Mouse (Mus musculus): ENCODE data around the gene Nhp2. TPM values are rescaled to one million over a fixed set of nuclear protein-coding genes. Genes with fewer than 3 reads are reported as not detected.

Gene Nhp2
- polyA plus RNA-seq, 1 experiment from 2014 or later, result 230 TPM

DNA sequence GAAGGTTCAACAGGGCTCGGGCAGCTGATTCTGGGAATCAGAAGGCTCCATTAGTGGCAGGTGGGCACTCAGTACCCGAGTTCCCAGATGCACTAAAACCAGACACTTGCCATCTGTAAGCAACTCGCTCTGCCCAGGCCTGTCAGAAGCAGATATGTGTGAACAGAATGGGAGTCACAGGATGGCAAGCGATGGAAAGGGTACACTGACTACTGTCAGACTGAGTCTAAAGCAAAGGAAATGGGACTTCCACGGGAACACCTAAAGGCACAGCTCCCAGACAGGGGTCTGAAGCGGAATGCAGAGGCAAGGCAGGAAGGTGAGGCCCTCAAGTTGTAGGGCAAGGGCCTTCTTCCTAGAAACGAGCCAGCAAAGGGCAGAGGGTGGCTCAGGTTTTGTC, 26.7 kb downstream of the Nhp2 start:
- Histone ChIP-seq H3K4me3 (0 out of 2 replicates have a peak overlapping the region, but pooled peaks have one; percentile 2), H3K9me3 (replicated peaks) (no peaks in the 10 kb centered on the region), H3K4me1 (peaks cover 81% of the 10 kb centered on the region), H3K27me3 (ENCODE audit: low read depth, poor library complexity, severe bottlenecking) (no peaks in the 10 kb centered on the region), H3K27ac (peak overlapping the region; percentile 87), H3K36me3 (peaks cover 50% of the 10 kb centered on the region)
- 68% methylated on average over 7 of the region's 7 CpGs for WGBS
- no peak for DNase-seq (ENCODE audit: low spot score)

DNA sequence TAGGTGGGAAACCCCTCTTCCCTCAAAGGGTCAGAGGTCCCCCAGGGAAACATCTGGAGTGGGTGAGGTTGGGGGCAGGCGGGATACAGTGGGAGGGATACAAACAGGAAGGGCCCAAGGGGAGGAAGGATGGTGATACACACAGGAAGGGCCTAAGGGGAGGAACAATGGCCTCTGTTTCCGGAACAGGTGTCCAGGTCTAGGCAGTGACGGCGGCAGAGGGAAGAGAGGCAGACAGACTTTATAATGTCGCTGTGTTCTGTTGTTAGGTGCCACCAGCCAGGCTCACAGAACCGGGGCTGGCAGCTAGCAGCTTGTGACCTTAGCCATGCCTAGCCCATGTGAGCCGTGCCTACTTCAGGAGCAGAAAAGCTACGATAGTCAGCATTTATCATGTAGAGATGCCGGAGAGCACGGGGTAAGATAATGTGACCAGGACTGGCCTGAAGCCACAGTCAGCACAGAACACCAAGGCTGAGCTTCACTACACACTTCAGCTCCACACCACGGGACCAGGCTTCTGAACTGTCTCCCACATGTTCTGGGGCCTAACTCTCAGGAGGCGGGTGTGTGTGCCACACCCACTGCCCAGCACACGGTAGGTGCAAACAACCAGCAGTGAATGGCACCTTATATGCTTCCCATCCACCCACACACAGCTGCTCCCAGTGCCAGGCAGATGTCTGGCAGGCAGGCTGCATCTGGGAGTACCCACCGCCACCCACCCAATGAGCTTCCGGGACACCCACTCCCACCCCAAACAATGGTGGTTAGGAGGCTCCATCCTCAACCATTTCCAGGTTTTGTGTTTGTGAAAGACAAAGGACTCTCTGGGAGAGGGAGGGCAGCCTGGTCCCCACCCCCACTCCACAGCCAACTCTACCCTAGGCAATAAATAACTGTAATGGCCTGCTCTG, 27.5 kb downstream of the Nhp2 start:
- Histone ChIP-seq H3K4me3 (peak overlapping the region; percentile 9; the same call in 1 of the 2 replicates), H3K9me3 (replicated peaks) (no peaks in the 10 kb centered on the region), H3K36me3 (peaks cover 42% of the 10 kb centered on the region), H3K27me3 (ENCODE audit: low read depth, poor library complexity, severe bottlenecking) (no peaks in the 10 kb centered on the region), H3K27ac (peak overlapping the region; percentile 87), H3K4me1 (peaks cover 82% of the 10 kb centered on the region)
- 73% methylated on average over 15 of the region's 15 CpGs for WGBS
- DNase-seq (ENCODE audit: low spot score), result no peak

- peak; percentile 70 for DNase-seq (ENCODE audit: low spot score)
- Histone ChIP-seq H3K4me1 (peaks cover 75% of the 10 kb centered on the region), H3K36me3 (peaks cover 27% of the 10 kb centered on the region), H3K27ac (peak overlapping the region; percentile 87), H3K9me3 (replicated peaks) (no peaks in the 10 kb centered on the region), H3K27me3 (ENCODE audit: low read depth, poor library complexity, severe bottlenecking) (no peaks in the 10 kb centered on the region), H3K4me3 (peak overlapping the region; percentile 73)
- WGBS, result 24% methylated on average over 3 of the region's 3 CpGs
Observed at GRCm38 (mm10) chr11:51648566-51648965, 29.0 kb downstream of the Nhp2 start.

- Histone ChIP-seq H3K4me1 (peaks cover 68% of the 10 kb centered on the region), H3K27ac (peak overlapping the region; percentile 87), H3K9me3 (replicated peaks) (no peaks in the 10 kb centered on the region), H3K36me3 (peaks cover 19% of the 10 kb centered on the region), H3K4me3 (peak overlapping the region; percentile 73), H3K27me3 (ENCODE audit: low read depth, poor library complexity, severe bottlenecking) (no peaks in the 10 kb centered on the region)
- DNase-seq (ENCODE audit: low spot score), result peak; percentile 47
- WGBS, result 32% methylated on average over 11 of the region's 11 CpGs
Observed at GRCm38 (mm10) chr11:51649111-51649888, 29.8 kb downstream of the Nhp2 start.

- Histone ChIP-seq H3K36me3 (peaks cover 16% of the 10 kb centered on the region), H3K27ac (peak overlapping the region; percentile 87), H3K27me3 (ENCODE audit: low read depth, poor library complexity, severe bottlenecking) (no peaks in the 10 kb centered on the region), H3K4me1 (peaks cover 63% of the 10 kb centered on the region), H3K9me3 (replicated peaks) (no peaks in the 10 kb centered on the region), H3K4me3 (peak overlapping the region; percentile 73)
- DNase-seq (ENCODE audit: low spot score), result no peak
- WGBS, result 2% methylated on average over 7 of the region's 7 CpGs
Observed at GRCm38 (mm10) chr11:51649889-51650199, 30.3 kb downstream of the Nhp2 start.

DNA sequence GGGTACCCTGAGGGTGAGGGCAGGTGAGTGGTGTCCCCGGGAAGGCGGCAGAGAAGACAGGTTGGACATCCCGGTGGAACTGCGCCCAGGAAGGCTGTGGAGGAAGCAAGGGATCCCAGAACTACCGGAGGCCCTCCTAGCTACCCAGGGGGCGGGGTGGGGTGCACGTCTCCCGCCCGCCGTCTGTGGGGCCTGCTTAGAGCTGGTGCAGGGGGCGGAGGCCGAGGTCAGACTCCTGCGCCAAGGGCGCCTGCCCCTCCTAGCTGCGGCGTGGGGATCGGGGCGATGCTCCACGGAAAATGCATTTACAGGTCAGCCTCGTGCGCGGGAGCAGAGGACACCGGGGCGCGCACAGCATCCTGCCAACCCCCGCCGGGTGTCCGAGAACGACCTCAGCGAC, 30.7 kb downstream of the Nhp2 start:
- DNase-seq (ENCODE audit: low spot score), result peak; percentile 44
- H3K27ac ChIP-seq, result peak overlapping the region; percentile 87
- under 1% methylated on average over 30 of the region's 30 CpGs for WGBS
- peaks cover 12% of the 10 kb centered on the region for H3K36me3 ChIP-seq
- H3K9me3 ChIP-seq (replicated peaks), result no peaks in the 10 kb centered on the region
- peaks cover 59% of the 10 kb centered on the region for H3K4me1 ChIP-seq
- no peaks in the 10 kb centered on the region for H3K27me3 ChIP-seq (ENCODE audit: low read depth, poor library complexity, severe bottlenecking)
- H3K4me3 ChIP-seq, result peak overlapping the region; percentile 73

DNA sequence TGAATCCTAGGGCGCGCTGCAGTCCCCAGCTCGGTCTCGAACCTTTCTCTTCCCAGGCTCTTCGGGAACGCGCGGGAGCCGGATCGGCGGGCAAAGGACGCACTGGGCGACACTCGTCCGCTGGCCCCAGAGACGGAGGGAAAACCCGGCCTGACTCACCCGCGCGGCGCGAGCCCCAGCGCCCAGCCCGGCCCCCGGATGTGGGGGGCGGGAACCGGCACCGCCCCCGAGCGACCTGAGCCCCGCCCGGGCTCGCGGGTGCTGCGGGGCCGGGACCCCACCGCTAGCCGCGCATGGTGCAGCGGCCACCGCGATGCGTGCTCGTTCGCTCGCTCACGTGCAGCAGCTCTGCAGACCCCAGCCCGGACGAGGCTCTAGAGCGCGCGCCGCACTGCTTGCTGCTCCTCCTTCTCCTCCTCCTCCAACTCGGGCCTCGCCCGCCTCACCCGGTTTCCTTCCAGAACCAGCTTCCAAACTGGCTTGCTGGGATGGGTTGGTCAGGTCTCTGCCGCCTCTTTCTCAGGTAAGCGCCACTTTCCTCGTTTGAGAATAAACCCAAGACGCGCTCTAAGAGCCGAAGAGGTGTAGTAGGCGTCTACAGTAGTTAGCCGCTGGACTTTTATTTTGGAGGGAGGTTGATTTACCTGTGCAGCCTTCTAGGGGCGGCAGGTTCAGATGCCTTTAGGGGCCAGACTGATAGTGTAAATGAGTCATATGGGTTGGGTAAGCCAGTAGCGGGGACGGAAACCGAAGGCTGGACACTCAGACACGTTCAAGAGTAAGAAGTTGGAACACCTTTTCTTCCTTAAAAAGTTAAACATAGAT, 31.4 kb downstream of the Nhp2 start, which contains the start of the genes N4bp3 and D930048N14Rik:
Gene N4bp3, minus strand, starts transcription at position 152 of the 825 bp plus-strand sequence.
Gene D930048N14Rik, plus strand, starts transcription at position 264 of the 825 bp plus-strand sequence.
- peaks cover 5% of the 10 kb centered on the region; the same call in 1 of the 2 replicates for H3K36me3 ChIP-seq
- peaks cover 54% of the 10 kb centered on the region for H3K4me1 ChIP-seq
- no peaks in the 10 kb centered on the region for H3K9me3 ChIP-seq (replicated peaks)
- H3K4me3 ChIP-seq, result peak within 1 kb of the TSS; percentile 73
- DNase-seq (ENCODE audit: low spot score), result peak; percentile 83
- no peaks in the 10 kb centered on the region for H3K27me3 ChIP-seq (ENCODE audit: low read depth, poor library complexity, severe bottlenecking)
- H3K27ac ChIP-seq, result peak within 1 kb of the TSS; percentile 87
- WGBS, result 1% methylated on average over 68 of the region's 70 CpGs

DNA sequence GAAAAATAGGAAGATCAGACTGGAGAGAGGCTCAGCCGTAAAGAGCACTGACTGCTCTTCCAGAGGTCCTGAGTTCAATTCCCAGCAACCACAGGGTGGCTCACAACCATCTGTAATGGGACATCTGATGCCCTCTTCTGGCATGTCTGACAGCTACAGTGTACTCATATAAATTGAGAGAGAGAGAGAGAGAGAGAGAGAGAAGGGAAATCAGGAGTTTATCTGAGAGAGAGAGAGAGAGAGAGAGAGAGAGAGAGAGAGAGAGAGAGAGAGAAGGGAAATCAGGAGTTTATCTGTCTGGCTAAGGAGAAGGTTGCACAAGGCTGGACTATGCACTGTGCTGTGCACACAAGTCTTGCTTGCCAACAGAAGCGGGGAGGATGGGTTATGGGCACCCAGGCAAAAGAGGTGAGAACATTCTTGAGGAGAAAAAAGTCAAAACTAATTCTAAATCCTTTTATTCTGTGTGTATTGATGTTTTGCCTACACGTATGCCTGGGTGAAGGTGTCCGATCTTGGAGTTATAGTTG, 33.4 kb downstream of the Nhp2 start:
- Histone ChIP-seq H3K27ac (no peak overlapping the region), H3K4me3 (no peak overlapping the region), H3K4me1 (peaks cover 39% of the 10 kb centered on the region), H3K9me3 (replicated peaks) (no peaks in the 10 kb centered on the region), H3K27me3 (ENCODE audit: low read depth, poor library complexity, severe bottlenecking) (no peaks in the 10 kb centered on the region), H3K36me3 (peaks cover 9% of the 10 kb centered on the region; the same call in 1 of the 2 replicates)
- DNase-seq (ENCODE audit: low spot score), result no peak
- WGBS, result 90% methylated on average over 4 of the region's 4 CpGs

- Histone ChIP-seq H3K27me3 (ENCODE audit: low read depth, poor library complexity, severe bottlenecking) (no peaks in the 10 kb centered on the region), H3K27ac (no peak overlapping the region), H3K36me3 (peaks cover 9% of the 10 kb centered on the region; the same call in 1 of the 2 replicates), H3K4me3 (no peak overlapping the region), H3K4me1 (peaks cover 38% of the 10 kb centered on the region), H3K9me3 (replicated peaks) (no peaks in the 10 kb centered on the region)
- WGBS, result 91% methylated on average over 6 of the region's 6 CpGs
- DNase-seq (ENCODE audit: low spot score), result no peak
Observed at GRCm38 (mm10) chr11:51653736-51654135, 34.2 kb downstream of the Nhp2 start.

DNA sequence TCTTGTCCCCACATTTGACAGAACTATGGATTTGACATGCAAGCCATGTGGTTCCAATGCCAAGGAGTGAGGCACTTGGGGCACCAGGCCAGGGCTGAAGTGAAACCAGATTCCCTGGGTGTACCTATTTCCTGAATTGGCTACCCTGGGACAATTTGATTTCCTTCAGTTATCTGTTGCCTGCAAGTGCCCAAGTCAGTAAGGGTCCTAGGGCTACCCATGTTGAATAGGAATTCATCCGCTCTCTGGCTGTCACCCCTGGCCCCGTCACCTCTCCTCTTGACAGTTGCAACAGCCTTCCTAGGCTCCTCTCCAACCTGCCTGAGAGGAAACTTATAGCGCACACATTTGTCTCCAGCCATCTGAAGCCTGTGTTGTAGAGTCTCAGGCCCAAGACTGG, 35.4 kb downstream of the Nhp2 start:
- Histone ChIP-seq H3K4me3 (no peak overlapping the region), H3K36me3 (peaks cover 9% of the 10 kb centered on the region; the same call in 1 of the 2 replicates), H3K4me1 (peaks cover 34% of the 10 kb centered on the region), H3K9me3 (replicated peaks) (no peaks in the 10 kb centered on the region), H3K27ac (no peak overlapping the region), H3K27me3 (ENCODE audit: low read depth, poor library complexity, severe bottlenecking) (no peaks in the 10 kb centered on the region)
- WGBS, result 88% methylated on average over 3 of the region's 3 CpGs
- DNase-seq (ENCODE audit: low spot score), result no peak

DNA sequence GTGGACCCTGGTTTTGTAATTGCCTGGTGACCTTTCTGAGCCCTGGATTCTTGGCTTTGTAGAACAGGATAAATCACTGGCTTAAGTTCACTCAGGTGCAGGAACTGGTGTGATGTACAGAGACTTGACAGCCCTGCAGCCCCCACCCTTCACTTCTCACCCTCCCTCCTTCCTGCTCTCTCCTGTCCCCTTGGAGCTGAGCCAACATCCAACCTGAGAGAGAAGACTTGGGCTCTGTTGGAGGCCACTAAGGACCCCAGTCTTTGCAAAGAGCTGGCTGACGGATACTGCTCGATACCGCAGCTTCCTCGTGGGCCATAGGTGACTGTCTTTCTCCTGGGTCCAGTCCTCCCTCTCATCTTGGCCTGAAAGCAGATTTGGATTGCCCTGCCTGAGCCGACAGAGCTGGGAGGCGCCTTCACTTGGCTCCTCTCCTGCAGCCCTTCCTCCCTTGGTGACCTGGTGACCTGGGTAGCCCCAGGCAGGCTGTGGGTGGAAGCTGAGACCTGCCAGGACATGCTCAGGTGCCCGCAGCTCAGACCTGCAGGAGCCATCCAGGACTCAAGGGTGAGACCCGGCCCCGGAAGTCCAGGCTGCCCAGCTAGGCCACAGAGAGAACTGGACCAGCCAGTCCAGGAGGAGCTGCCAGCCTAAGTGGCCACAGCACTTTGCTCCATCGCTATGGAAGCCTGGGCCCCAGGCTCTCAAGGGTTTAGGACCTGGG, 37.4 kb downstream of the Nhp2 start:
- Histone ChIP-seq H3K27ac (peak overlapping the region; percentile 61), H3K36me3 (peaks cover 9% of the 10 kb centered on the region; the same call in 1 of the 2 replicates), H3K4me3 (no peak overlapping the region), H3K4me1 (peaks cover 19% of the 10 kb centered on the region), H3K9me3 (replicated peaks) (no peaks in the 10 kb centered on the region), H3K27me3 (ENCODE audit: low read depth, poor library complexity, severe bottlenecking) (no peaks in the 10 kb centered on the region)
- WGBS, result 82% methylated on average over 10 of the region's 10 CpGs
- no peak for DNase-seq (ENCODE audit: low spot score)
